Mouse (Mus musculus): ENCODE measurements around the gene Esrrg.

GRCm38 (mm10) chr1:188221226-188221792, 612.7 kb downstream of the Esrrg start:
- no peak for TF ChIP-seq POLR2A (IDR thresholded peaks at IDR 0.05; ENCODE audit: extremely low read depth, insufficient read depth, low read length)
- no peak for TF ChIP-seq CTCF (IDR thresholded peaks at IDR 0.05; ENCODE audit: extremely low read depth, insufficient read depth, low read length)
